Mouse (Mus musculus) spleen, postnatal 14 days (tissue): ENCODE measurements around the gene Ncor2.
"Not testable (repeated sequence)": the region's sequence is repeated elsewhere in the genome, so short reads cannot be mapped to it uniquely, and the experiment has no call there.

Experiments
- DNase-seq, 2 experiments: peaks; one replicate each; pipeline ENCODE4 v3.0.0; 2021 to 2022; ENCODE audit warnings: low spot score in 2 of 2

Ncor2 gene

DNA sequence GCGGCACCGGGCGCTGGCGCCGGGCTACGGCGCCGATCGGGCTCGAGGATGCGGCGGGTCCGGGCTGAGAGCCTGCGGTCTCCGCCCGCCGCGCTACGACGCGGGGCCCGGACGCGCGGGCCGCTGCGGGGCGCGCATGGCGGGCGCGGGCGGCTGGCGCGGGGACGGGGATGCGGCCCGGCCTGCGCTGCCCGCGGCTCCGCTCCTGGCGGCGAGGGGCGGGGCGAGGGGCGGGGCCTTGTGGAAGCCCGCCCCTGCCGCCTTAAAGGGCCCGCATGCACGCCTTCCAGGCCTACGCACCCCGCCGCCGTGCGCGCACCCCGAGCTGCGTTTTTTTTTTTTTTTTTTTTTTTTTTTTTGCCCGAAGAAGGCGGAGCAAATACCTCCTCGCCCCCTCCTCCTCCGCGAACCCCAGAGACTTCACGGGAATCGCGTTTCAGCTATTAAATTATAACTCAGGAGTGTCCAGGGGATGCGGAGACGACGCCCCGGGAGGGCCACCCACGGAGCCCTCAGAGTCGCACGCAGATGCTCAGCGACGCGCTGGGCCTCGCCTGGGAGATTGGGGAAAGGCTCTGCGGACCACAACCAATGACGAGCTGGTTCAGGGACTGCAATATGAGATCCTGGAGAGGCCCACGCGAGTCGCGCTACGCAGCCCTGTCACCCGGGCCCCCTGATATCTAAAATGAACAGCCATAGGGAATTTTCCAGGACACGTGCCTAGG is at the start of gene Ncor2:
Gene Ncor2, minus strand, starts transcription at position 213 of the 728 bp plus-strand sequence.
- peak; percentile 52 to 71 for DNase-seq

GRCm38 (mm10) chr5:125227699-125228098 is 48.7 kb upstream of the Ncor2 start:
- DNase-seq: no peak

GRCm38 (mm10) chr5:125226229-125226634 is 47.2 kb upstream of the Ncor2 start:
- no peak for DNase-seq

DNA sequence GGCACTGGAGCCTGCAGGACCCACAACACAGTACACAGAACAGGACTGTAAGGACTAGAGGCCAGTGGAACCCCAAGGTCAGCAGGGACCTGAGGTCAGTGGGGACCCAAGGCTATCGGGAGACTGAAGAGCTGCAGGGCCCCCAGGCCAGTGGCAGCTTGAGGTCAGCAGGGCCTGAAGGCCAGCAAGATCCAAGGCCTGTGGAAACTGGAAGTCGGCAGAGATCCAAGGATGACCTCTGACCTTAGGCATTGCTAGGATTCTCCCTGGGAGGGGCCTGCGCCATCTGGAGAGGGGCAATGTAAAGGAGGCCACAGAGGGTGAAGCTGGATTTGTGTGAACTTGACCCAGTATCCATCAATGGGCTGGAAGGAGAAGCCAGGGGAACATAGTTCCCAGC is 45.9 kb upstream of the Ncor2 start:
- no peak for DNase-seq

DNA sequence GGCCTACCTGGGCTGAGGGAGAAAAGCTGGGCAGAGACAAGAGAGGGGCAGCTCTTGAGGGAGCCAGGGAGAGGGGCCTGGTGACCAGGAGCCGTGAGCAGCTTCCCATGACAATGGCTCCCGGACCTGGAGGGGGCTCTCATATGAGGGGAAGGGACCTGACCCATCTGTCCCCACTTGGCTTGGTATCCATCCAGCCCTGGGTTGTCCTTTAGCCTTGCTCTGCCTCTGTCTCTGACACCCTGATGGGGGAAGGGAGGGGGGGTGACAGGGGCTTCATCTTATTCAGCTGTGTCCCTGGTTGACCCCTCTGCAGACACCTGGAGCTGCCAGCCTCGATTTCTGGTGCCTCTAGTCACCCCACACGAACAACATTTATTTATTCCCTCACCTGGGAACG is 44.9 kb upstream of the Ncor2 start:
- DNase-seq: no peak

- DNase-seq: no peak
Measured at GRCm38 (mm10) chr5:125222706-125223105, 43.7 kb upstream of the Ncor2 start.

DNA sequence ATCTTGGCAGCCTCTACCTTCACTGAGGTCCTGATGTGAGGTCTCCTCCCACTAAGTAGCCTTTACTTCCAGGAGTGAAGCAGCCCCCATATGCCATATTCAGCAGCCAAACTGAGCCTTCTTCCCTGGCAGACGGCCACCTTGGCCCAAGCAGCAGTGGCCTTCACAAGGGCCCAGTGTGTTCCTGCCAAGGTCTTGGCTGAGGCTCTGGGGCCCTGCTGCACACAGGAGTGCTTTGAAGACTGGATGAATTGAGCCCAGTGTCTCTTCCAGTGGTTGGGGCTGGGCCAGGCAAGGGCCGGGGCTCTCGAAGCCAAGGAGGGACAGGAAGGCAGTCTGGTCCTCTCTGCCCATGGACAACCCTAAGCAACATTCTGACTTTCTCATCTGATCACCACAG is 42.8 kb upstream of the Ncor2 start:
- DNase-seq: no peak

DNA sequence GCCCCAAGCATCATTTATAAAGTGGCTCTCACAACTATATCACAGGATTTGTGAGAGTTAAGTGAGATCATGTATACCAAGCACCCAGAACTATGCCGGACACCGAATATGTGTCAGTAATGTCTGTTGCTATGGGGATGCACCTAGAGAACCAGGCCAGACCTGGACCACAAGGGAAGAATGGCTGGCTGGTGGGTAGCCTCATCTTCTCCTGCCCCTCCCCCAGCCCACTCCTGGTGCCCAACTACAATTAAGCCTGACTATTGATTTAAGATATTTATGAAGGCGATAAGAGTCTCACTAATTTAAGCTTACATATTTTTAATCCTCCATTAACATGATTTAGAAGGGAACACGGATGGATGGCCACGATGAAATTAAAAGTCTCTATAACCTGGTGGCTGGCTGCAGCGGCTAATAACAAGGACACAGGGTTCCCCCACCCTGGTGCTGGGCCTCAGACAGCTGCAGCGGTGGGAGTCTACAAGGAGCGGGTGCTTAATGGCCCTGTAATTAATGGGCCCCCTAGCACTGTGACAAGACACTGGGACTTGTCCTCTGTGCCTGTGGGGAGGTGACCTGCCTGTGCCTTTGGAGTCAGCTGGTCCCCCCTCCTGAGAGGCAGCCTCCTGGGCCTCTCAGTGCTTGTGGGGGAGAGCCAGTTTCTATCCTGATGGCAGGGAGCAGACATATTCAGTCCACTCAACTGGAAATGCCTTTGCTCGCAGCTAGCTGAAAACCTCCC is 38.6 kb upstream of the Ncor2 start:
- no peak for DNase-seq

DNA sequence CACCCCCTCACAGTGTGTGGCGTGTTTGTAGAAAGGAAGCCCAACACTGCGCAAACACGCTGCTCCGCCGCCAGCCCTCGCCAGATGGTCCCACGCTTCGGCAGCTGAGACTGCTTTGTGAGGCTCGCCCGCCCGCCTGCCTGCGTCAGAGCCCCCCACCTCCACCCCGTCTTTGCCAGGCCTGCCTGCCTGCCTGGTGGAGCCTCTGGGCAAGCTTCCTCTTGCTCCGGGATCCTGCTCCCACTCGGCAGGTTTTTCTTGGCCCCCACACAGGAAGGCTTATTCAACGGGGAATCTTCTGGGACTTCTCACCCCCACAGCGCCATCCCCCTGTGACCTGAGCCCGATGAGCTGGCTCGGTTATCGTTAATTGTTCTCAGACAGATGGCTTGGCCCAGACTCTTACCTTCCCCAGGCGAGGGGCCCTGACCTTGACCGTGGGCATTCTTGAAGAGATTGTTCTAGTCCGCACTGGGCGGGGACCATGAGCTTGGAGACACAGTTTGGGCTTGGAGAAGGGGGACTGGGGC is 37.0 kb upstream of the Ncor2 start:
- DNase-seq: peak in 1 of 2 experiments; percentile 21

DNA sequence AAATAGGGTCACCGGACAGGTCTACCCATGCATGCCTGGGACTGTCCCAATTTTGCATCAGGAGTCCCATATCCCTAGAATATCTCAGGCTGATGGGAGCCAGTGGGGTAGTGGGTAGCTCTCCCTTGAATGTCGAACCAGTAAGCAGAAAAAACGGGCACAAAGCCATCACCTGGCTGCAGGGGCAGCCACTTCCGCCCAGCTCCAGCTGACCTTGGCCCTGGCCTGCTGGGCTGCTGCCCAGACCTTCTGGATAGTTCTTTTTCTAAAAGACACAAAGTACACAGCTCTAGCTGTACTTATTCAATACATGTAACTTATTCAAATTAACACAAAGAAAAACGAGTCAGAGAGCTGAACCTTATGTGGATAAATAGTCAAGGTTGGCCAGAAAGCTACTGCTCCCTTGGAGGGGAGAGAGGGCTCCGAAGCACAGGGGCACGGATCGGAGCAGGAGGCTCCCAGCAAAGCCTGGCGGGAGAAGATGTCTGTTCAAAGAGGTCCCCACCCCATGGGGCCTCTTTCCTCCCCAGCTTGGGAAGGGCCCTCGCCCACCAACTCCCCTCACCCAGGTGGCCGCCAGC is 36.4 kb upstream of the Ncor2 start:
- DNase-seq: no peak

DNA sequence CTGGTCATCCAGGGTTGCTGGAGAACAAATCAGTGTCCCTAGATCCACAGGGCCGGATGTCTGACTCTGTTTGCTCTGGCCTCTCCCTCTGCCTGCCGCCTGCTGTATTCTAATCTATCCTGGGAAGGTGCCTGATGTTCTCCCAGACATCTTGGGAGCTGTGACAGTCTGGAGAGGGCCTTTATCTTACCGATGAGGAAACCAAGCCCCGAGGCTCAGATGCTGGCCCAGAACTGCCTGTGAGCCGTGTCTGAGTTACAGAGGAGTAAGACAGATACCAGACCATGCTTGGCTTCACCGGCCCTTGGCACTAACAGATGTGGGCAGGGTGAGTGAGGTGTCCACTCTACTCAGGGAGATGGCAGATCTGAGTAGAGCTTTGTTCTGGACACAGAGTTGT is 35.0 kb upstream of the Ncor2 start:
- no peak for DNase-seq

DNA sequence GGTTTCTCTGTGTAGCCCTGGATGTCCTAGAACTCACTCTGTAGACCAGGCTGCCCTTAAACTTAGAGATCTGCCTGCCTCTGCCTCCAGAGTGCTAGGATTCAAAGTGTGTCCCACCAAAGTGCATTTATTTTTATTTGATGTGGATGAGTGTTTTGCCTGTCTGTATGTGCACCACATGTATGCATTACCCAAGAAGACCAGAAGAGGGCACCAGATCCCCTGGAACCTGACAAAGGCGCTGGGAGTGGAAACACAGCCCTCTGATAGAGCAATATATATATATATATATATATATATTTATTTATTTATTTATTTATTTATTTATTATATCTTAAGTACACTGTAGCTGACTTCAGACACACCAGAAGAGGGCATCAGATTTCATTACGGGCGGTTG is 25.9 kb upstream of the Ncor2 start:
- DNase-seq: not testable (repeated sequence)

- no peak for DNase-seq
Measured at GRCm38 (mm10) chr5:125204199-125204815, 25.3 kb upstream of the Ncor2 start.

GRCm38 (mm10) chr5:125203759-125204158 is 24.7 kb upstream of the Ncor2 start:
- no peak for DNase-seq

- no peak for DNase-seq
Measured at GRCm38 (mm10) chr5:125203099-125203498, 24.1 kb upstream of the Ncor2 start.

DNA sequence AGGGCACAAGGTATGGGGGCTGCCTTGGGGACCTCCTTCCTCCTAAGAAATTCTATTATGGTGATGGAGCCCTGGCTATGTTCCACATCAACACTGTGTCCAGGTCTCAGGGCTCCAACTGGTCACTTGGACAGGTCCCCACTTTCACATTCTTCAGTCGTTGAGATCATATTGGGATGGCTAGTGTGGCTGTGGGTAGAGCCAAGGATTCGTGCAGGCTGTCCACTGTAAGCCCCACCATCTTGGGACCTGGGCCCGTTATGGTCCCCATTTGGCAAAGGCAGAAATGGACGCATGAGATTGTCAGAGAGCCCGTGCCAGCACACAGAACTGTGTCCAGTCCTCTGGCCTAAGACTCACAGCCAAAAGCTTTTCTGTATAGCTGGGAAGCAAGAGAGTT is 23.1 kb upstream of the Ncor2 start:
- DNase-seq: no peak

- DNase-seq: no peak
Measured at GRCm38 (mm10) chr5:125199086-125199485, 20.1 kb upstream of the Ncor2 start.

GRCm38 (mm10) chr5:125197325-125197724 is 18.3 kb upstream of the Ncor2 start:
- DNase-seq: not testable (repeated sequence)

GRCm38 (mm10) chr5:125196054-125196453 is 17.0 kb upstream of the Ncor2 start:
- DNase-seq: no peak

- DNase-seq: no peak
Measured at GRCm38 (mm10) chr5:125195142-125195541, 16.1 kb upstream of the Ncor2 start.

DNA sequence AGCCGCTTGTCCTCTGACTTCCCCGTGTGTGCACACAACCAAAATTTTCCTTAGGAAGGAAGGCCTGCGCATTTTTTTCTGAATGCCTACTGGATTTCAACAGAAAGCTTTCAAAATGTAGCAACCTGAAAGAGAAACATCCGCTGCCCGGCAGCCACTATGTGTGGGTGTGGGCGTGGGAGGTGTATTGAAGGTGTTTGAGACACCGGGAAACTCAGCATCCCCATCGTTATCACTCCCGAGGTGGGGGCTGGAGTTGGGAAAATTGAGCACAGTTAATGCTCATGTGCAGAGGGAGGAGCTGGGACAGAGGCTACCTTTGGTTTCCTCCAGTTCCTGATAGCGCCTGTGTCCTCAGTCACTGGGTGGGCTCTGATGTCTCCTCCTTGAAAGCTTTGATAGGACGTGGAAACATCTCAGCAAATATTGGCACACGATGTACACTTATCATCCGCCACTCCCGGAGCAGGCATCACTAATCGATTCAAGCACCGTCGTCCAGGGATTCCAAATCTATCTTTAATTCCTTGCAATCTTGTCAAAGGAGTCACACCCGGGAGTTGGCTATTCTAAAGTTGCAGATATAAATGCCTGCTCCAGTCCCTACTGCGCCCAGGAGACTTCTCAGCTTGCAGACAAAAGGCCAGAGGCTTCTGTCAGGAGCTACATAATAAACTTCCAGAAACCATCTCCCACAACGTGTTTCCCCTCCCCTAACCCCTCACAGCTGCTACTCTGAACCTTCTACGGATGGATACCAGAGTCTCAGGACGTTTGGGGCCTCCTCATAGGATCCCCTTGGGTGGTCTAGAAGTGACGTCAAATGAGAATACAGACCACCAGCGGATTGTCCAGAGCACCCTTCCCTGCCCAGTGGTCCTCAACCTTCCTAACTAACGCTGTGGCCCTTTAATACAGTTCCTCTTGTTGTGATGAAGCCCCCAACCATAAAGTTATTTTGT is 14.7 kb upstream of the Ncor2 start:
- no peak for DNase-seq
